Mouse (Mus musculus): ENCODE results near the gene Gm45837. TPM values are rescaled to one million over a fixed set of nuclear protein-coding genes. Genes with fewer than 3 reads are reported as not detected.

The Gm45837 gene
- polyA plus RNA-seq, 2 experiments = not detected

- Histone ChIP-seq H3K4me1 (replicated peaks; ENCODE audit: control insufficient read depth in 2 of 2, insufficient read depth in 2 of 2, low read length in 1 of 2) (no peaks in the 10 kb centered on the region; a peak in 1 of 4 replicates), H3K36me3 (replicated peaks; ENCODE audit: control insufficient read depth, insufficient read depth, low read depth) (no peaks in the 10 kb centered on the region; the same call in 1 of the 2 replicates), H3K9ac (replicated peaks) (no peak overlapping the region), H3K9me3 (ENCODE audit: control insufficient read depth, low read length) (no peaks in the 10 kb centered on the region), H3K27me3 (ENCODE audit: control insufficient read depth, insufficient read depth, low read length) (no peaks in the 10 kb centered on the region), H3K4me3 (ENCODE audit: insufficient read depth in 1 of 2, low read depth in 2 of 2, low read length in 2 of 2) (no peak overlapping the region), H3K27ac (no peak overlapping the region), H3K4me2 (ENCODE audit: low read depth) (no peak overlapping the region)
- WGBS (ENCODE audit: insufficient replicate concordance) = 77% methylated on average over 2 of the region's 2 CpGs
- TF ChIP-seq EP300 (IDR thresholded peaks at IDR 0.05; ENCODE audit: low read depth) (no peak), CTCF (IDR thresholded peaks at IDR 0.05; ENCODE audit: low read depth) (no peak)
- ATAC-seq (ENCODE audit: insufficient read depth) = no peak
- DNase-seq (ENCODE audit: low read depth in 3 of 3, low spot score in 3 of 3) = no peak
Observed at GRCm38 (mm10) chr7:101395471-101395870, 15.2 kb upstream of the Gm45837 start.

- Histone ChIP-seq H3K27me3 (ENCODE audit: control insufficient read depth, insufficient read depth, low read length) (no peaks in the 10 kb centered on the region), H3K36me3 (replicated peaks; ENCODE audit: control insufficient read depth, insufficient read depth, low read depth) (no peaks in the 10 kb centered on the region; the same call in none of the 2 replicates), H3K4me1 (replicated peaks; ENCODE audit: control insufficient read depth in 2 of 2, insufficient read depth in 2 of 2, low read length in 1 of 2) (no peaks in the 10 kb centered on the region; a peak in 1 of 4 replicates), H3K9ac (replicated peaks) (no peak overlapping the region), H3K4me2 (ENCODE audit: low read depth) (no peak overlapping the region), H3K9me3 (ENCODE audit: control insufficient read depth, low read length) (no peaks in the 10 kb centered on the region), H3K27ac (no peak overlapping the region), H3K4me3 (ENCODE audit: insufficient read depth in 1 of 2, low read depth in 2 of 2, low read length in 2 of 2) (no peak overlapping the region)
- 87% methylated on average over 4 of the region's 4 CpGs for WGBS (ENCODE audit: insufficient replicate concordance)
- TF ChIP-seq CTCF (IDR thresholded peaks at IDR 0.05; ENCODE audit: low read depth) = no peak
- TF ChIP-seq EP300 (IDR thresholded peaks at IDR 0.05; ENCODE audit: low read depth) = no peak
- ATAC-seq (ENCODE audit: insufficient read depth) = no peak
- no peak for DNase-seq (ENCODE audit: low read depth in 3 of 3, low spot score in 3 of 3)
Observed at GRCm38 (mm10) chr7:101397175-101397574, 13.5 kb upstream of the Gm45837 start.

GRCm38 (mm10) chr7:101401510-101401909 is 9.2 kb upstream of the Gm45837 start:
- no peak overlapping the region for H3K4me3 ChIP-seq (ENCODE audit: insufficient read depth in 1 of 2, low read depth in 2 of 2, low read length in 2 of 2)
- H3K36me3 ChIP-seq (replicated peaks; ENCODE audit: control insufficient read depth, insufficient read depth, low read depth) = no peaks in the 10 kb centered on the region; the same call in none of the 2 replicates
- no peaks in the 10 kb centered on the region for H3K4me1 ChIP-seq (replicated peaks; ENCODE audit: control insufficient read depth in 2 of 2, insufficient read depth in 2 of 2, low read length in 1 of 2)
- no peak for TF ChIP-seq CTCF (IDR thresholded peaks at IDR 0.05; ENCODE audit: low read depth)
- no peak for TF ChIP-seq EP300 (IDR thresholded peaks at IDR 0.05; ENCODE audit: low read depth)
- H3K27ac ChIP-seq = no peak overlapping the region
- WGBS (ENCODE audit: insufficient replicate concordance) = 69% methylated on average over 7 of the region's 7 CpGs
- DNase-seq (ENCODE audit: low read depth in 3 of 3, low spot score in 3 of 3) = no peak
- no peaks in the 10 kb centered on the region for H3K27me3 ChIP-seq (ENCODE audit: control insufficient read depth, insufficient read depth, low read length)
- no peaks in the 10 kb centered on the region for H3K9me3 ChIP-seq (ENCODE audit: control insufficient read depth, low read length)
- no peak for ATAC-seq (ENCODE audit: insufficient read depth)
- no peak overlapping the region for H3K4me2 ChIP-seq (ENCODE audit: low read depth)
- H3K9ac ChIP-seq (replicated peaks) = no peak overlapping the region

GRCm38 (mm10) chr7:101403831-101404230 is 6.9 kb upstream of the Gm45837 start:
- DNase-seq (ENCODE audit: low read depth in 3 of 3, low spot score in 3 of 3) (no peak), ATAC-seq (ENCODE audit: insufficient read depth) (no peak)
- Histone ChIP-seq H3K9me3 (ENCODE audit: control insufficient read depth, low read length) (no peaks in the 10 kb centered on the region), H3K9ac (replicated peaks) (no peak overlapping the region), H3K4me2 (ENCODE audit: low read depth) (no peak overlapping the region), H3K36me3 (replicated peaks; ENCODE audit: control insufficient read depth, insufficient read depth, low read depth) (no peaks in the 10 kb centered on the region; the same call in none of the 2 replicates), H3K4me1 (replicated peaks; ENCODE audit: control insufficient read depth in 2 of 2, insufficient read depth in 2 of 2, low read length in 1 of 2) (no peaks in the 10 kb centered on the region), H3K27me3 (ENCODE audit: control insufficient read depth, insufficient read depth, low read length) (no peaks in the 10 kb centered on the region), H3K4me3 (ENCODE audit: insufficient read depth in 1 of 2, low read depth in 2 of 2, low read length in 2 of 2) (no peak overlapping the region), H3K27ac (no peak overlapping the region)
- WGBS (ENCODE audit: insufficient replicate concordance) = 81% methylated on average over 5 of the region's 5 CpGs
- TF ChIP-seq EP300 (IDR thresholded peaks at IDR 0.05; ENCODE audit: low read depth) (no peak), CTCF (IDR thresholded peaks at IDR 0.05; ENCODE audit: low read depth) (peak; percentile 53)

GRCm38 (mm10) chr7:101412796-101413195 is 2.1 kb downstream of the Gm45837 start:
- H3K27me3 ChIP-seq (ENCODE audit: control insufficient read depth, insufficient read depth, low read length) = no peaks in the 10 kb centered on the region
- no peak overlapping the region for H3K27ac ChIP-seq
- H3K9ac ChIP-seq (replicated peaks) = no peak overlapping the region
- H3K4me3 ChIP-seq (ENCODE audit: insufficient read depth in 1 of 2, low read depth in 2 of 2, low read length in 2 of 2) = no peak overlapping the region
- no peaks in the 10 kb centered on the region for H3K36me3 ChIP-seq (replicated peaks; ENCODE audit: control insufficient read depth, insufficient read depth, low read depth)
- DNase-seq (ENCODE audit: low read depth in 3 of 3, low spot score in 3 of 3) (peak; percentile 44 to 59 (median 49)), ATAC-seq (ENCODE audit: insufficient read depth) (peak; percentile 32; the same call in 1 of the 2 replicates)
- TF ChIP-seq EP300 (IDR thresholded peaks at IDR 0.05; ENCODE audit: low read depth) = no peak
- TF ChIP-seq CTCF (IDR thresholded peaks at IDR 0.05; ENCODE audit: low read depth) = peak; percentile 100
- H3K9me3 ChIP-seq (ENCODE audit: control insufficient read depth, low read length) = no peaks in the 10 kb centered on the region
- peaks cover 9 to 17% of the 10 kb centered on the region in 2 experiments; a peak in 3 of 4 replicates for H3K4me1 ChIP-seq (replicated peaks; ENCODE audit: control insufficient read depth in 2 of 2, insufficient read depth in 2 of 2, low read length in 1 of 2)
- H3K4me2 ChIP-seq (ENCODE audit: low read depth) = no peak overlapping the region

Measured in liver, embryonic 14.5 days (tissue).